Mouse (Mus musculus) heart, postnatal 0 days (tissue): ENCODE results near the gene Xkr8. TPM values are rescaled to one million over a fixed set of nuclear protein-coding genes. Genes with fewer than 3 reads are reported as not detected.
"Not testable (repeated sequence)": the region's sequence is repeated elsewhere in the genome, so short reads cannot be mapped to it uniquely, and the experiment has no call there.

ENCODE experiments used
- ATAC-seq: fragments of 200-750 bp; cut with Nextera tagmentation; 2 replicates; pipeline ENCODE4 v1.8.0; 2017; ENCODE audit warnings: low read depth, moderate number of reproducible peaks, moderate library complexity; ENCODE audit not compliant: insufficient read depth
- DNase-seq: peaks from one replicate; pipeline ENCODE4 v3.0.0-alpha.2; 2016; ENCODE audit warnings: low spot score
- H3K27ac ChIP-seq: fragments of 300-500 bp; sonication (generic); 2 replicates; pipeline ENCODE4 v1.5.1; 2014; ENCODE audit warnings: low read depth, mild to moderate bottlenecking
- H3K27me3 ChIP-seq: fragments of 300-500 bp; sonication (generic); 2 replicates; pipeline ENCODE4 v1.6.1; 2014; ENCODE audit warnings: low read length, mixed read lengths; ENCODE audit not compliant: control insufficient read depth, insufficient read depth
- H3K36me3 ChIP-seq: fragments of 300-500 bp; sonication (generic); replicated peaks from 2 replicates; pipeline ENCODE4 v1.6.1; 2014; ENCODE audit warnings: low read length, mixed read lengths; ENCODE audit not compliant: control insufficient read depth, insufficient read depth
- H3K4me1 ChIP-seq: fragments of 300-500 bp; sonication (generic); 2 replicates; pipeline ENCODE4 v1.6.1; 2014; ENCODE audit warnings: antibody characterized with exemption; ENCODE audit not compliant: control insufficient read depth, insufficient read depth
- H3K4me2 ChIP-seq: fragments of 300-500 bp; sonication (generic); 2 replicates; pipeline ENCODE4 v1.6.1; 2014; ENCODE audit warnings: low read depth, mild to moderate bottlenecking, low read length, moderate library complexity
- H3K4me3 ChIP-seq: fragments of 300-500 bp; sonication (generic); 2 replicates; pipeline ENCODE4 v1.5.1; 2014; ENCODE audit warnings: low read depth, low read length
- H3K9ac ChIP-seq: fragments of 300-500 bp; sonication (generic); replicated peaks from 2 replicates; pipeline ENCODE4 v1.6.1; 2014; ENCODE audit warnings: low read depth, low read length, mixed read lengths
- H3K9me3 ChIP-seq: fragments of 300-500 bp; sonication (generic); replicated peaks from 2 replicates; pipeline ENCODE4 v1.6.1; 2016; ENCODE audit warnings: low read length; ENCODE audit not compliant: control insufficient read depth
- CTCF ChIP-seq: IDR thresholded peaks from 2 replicates; pipeline ENCODE4 v1.5.1; 2016; ENCODE audit warnings: antibody characterized with exemption, control low read depth, low read depth
- EP300 ChIP-seq: IDR thresholded peaks from 2 replicates; pipeline ENCODE4 v1.6.1; 2016; ENCODE audit warnings: antibody characterized with exemption, low read depth
- WGBS: fragments of 180-500 bp; shearing (Covaris S2); extraction: QIAGEN DNeasy Blood & Tissue Kit; methylation state at CpG from one replicate; pipeline ENCODE4 v1.1.7; 2014; 5-methylcytosine and 5-hydroxymethylcytosine counted together
- polyA plus RNA-seq: library from polyadenylated mRNA; unstranded; fragments of >200 nt; fragmentation: Nextera tagmentation; extraction: Ambion mirVana; gene quantifications from 2 replicates; pipeline ENCODE4 v1.2.1, GENCODE M21; 2015
- total RNA-seq: library from RNA; depleted of rRNA; stranded (reverse); fragments of >200 nt; gene quantifications from 2 replicates; pipeline ENCODE4 v1.2.3, GENCODE M21; 2014; ENCODE audit warnings: low replicate concordance

The Xkr8 gene
- total and polyA plus RNA-seq, 2 experiments from 2014 or later, result 0.53 to 3.0 TPM

DNA sequence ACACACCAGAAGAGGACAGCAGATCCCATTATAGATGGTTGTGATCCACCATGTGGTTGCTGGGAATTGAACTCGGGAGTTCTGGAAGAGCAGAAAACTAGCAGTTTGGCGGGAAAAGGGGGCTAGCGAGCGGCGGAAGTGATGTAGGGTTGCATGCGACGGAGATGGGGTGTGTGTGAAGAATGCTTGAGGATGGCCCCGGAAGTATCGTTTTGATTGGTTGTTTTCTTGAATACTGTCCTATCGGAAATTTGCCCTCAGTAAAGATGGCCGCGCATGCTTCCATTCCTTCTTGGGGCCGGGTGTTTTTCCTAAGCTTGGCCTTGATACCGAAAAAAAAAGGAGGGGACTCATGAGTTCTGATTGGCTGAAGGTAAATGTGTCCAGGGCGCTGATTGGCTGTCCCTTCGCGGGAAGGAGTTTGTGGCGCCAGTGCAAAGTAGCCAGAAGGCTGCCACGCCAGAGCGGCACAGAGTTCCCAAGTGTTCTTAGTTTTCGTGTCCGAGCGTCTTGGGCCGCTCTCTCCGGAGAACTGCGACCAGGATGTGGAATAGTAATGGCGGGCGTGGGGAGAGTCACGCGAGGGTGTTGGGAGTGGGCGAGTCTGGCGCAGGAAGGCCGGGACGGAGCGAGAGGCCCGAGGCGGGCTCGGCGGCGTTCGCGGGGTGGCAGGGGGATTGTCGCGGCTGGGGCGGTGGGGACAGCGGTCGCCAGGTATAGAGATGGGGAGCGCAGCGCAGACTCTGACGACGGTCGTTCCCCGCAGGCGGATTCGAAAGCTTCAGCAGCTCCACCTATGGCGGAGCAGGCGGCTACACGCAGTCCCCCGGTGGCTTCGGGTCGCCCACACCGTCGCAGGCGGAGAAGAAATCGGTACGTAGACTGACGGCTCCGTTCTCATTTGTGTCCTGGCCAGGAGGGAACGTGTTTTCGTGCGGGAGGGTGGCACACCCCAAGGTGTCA, 35.8 kb upstream of the Xkr8 start, which contains the start of gene Rpa2:
Gene Rpa2 (plus strand): TSS at position 419 of the 963 bp plus-strand sequence.
- peaks cover 26% of the 10 kb centered on the region for H3K36me3 ChIP-seq
- peak; percentile 99 for DNase-seq
- ATAC-seq, result peak; percentile 96
- TF ChIP-seq EP300 (peak; percentile 70; the same call in 1 of the 2 replicates), CTCF (no peak)
- peak within 1 kb of the TSS; percentile 79 for H3K27ac ChIP-seq
- peak within 1 kb of the TSS; percentile 75 for H3K4me3 ChIP-seq
- H3K4me2 ChIP-seq, result peak within 1 kb of the TSS; percentile 95
- 0 out of 2 replicates have a peak, but pooled peaks cover 7% of the 10 kb centered on the region for H3K4me1 ChIP-seq
- no peaks in the 10 kb centered on the region for H3K27me3 ChIP-seq
- WGBS, result under 1% methylated on average over 70 of the region's 71 CpGs
- peak within 1 kb of the TSS; percentile 77 for H3K9ac ChIP-seq
- no peaks in the 10 kb centered on the region for H3K9me3 ChIP-seq

DNA sequence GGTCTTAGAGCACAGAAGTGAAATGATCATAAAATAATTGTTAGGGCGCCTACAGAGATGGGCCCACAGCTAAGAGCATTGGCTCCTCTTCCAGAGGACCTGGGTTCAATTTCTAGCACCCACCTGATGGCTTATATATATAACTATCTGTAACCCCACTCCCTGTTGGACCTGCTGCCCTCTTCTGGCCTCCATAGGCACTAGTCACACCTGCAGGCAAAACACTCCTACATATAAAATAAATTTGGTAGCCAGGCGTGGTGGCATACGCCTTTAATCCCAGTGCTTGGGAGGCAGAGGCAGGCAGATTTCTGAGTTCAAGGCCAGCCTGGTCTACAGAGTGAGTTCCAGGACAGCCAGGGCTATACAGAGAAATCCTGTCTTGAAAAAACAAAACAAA, 30.8 kb upstream of the Xkr8 start:
- ATAC-seq, H3K4me1 ChIP-seq: not testable (repeated sequence)
- WGBS, result 82% methylated on average over 3 of the region's 3 CpGs

DNA sequence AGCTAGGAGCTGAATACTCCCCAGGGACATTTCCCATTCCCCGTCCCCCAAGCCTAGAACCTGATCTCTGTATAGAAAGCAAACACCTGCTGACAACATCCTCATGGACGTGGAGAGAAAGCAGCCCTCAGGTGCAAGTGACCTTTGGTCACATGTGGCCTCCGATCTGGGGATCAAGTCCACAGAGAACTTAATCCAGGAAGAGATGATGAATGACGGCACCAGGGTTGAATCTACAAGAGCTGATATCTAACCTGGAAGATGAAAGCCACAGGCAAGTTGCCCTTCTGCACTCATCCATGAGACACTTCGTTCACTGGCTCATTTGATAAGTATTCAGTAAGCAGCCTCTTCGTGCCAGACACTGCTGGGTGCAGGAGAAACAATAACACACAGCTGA, 30.3 kb upstream of the Xkr8 start:
- no peak overlapping the region for H3K27ac ChIP-seq
- no peak overlapping the region for H3K4me3 ChIP-seq
- H3K36me3 ChIP-seq, result no peaks in the 10 kb centered on the region
- H3K9me3 ChIP-seq, result no peaks in the 10 kb centered on the region
- H3K9ac ChIP-seq, result no peak overlapping the region
- DNase-seq (no peak), ATAC-seq (no peak)
- H3K4me1 ChIP-seq, result no peaks in the 10 kb centered on the region
- WGBS, result 62% methylated on average over 6 of the region's 6 CpGs
- no peak overlapping the region for H3K4me2 ChIP-seq
- no peaks in the 10 kb centered on the region for H3K27me3 ChIP-seq
- TF ChIP-seq CTCF (no peak), EP300 (no peak)

More for the DNA sequence above, 30.8 kb upstream of the Xkr8 start:
- not testable (repeated sequence) for H3K27me3 ChIP-seq, H3K9ac ChIP-seq, H3K36me3 ChIP-seq, H3K4me2 ChIP-seq, H3K9me3 ChIP-seq, DNase-seq, H3K27ac ChIP-seq, H3K4me3 ChIP-seq

DNA sequence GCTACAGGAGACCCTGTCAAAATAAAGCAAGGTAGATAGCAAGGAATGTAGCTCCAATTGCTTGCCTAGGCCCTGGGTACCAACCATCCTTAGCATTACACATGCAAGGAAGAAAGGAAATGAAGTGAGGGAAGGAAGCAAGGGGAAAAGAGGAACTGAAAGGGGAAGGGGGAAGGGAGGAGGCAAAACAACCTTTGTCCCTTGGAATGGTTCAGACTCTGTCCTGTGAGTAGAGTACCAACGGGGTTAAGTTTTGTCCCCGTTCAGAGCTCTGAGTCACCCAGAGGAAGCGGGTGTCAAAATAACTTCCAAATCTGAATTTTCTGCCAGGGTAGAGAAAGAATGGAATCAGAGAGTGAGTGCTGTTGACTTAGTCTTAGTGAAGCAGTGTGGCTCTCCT, 27.9 kb upstream of the Xkr8 start:
- Histone ChIP-seq H3K27me3 (0 out of 2 replicates have a peak, but pooled peaks cover 3% of the 10 kb centered on the region), H3K4me2 (no peak overlapping the region), H3K4me3 (no peak overlapping the region), H3K27ac (no peak overlapping the region), H3K9me3 (no peaks in the 10 kb centered on the region), H3K36me3 (no peaks in the 10 kb centered on the region), H3K4me1 (0 out of 2 replicates have a peak, but pooled peaks cover 6% of the 10 kb centered on the region), H3K9ac (no peak overlapping the region)
- WGBS, result 38% methylated on average over 3 of the region's 3 CpGs
- no peak for ATAC-seq
- no peak for DNase-seq
- TF ChIP-seq CTCF (no peak), EP300 (no peak)

DNA sequence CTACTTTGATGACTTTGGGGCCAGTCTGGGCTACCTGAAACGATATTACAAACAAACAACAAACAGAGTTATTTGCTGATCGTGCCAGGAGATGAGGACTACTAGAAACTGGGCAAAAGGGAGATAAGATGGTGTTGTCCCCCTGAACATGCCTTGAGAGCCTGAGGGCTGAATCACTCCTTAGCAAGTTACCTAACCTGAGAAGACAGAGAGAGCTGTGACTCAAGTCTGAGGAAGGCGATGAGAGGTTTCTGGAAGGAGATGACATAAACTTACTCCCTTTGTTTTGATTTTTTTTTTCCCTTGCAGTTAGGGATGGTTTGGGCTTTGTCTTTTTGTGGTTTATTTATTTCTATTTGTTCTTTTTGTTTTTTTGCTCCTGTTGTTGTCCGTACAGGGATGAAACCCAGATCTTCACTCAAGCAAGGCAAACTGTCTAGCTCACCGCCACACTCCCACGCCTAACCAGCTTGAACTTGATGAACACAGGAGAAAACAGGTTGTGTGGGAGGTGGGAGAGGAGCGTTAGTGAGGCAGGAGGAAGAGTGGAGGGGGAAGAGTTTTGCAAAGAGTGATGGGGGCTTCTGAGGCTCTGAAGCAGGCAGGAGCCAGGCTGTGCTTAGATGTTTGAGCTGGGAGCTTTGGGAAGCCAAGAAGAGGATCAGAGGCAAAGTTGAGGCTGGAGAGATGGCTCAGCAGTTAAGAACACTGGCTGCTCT, 25.4 kb upstream of the Xkr8 start:
- Histone ChIP-seq H3K27ac (no peak overlapping the region), H3K9me3 (no peaks in the 10 kb centered on the region), H3K4me2 (no peak overlapping the region), H3K27me3 (0 out of 2 replicates have a peak, but pooled peaks cover 3% of the 10 kb centered on the region), H3K4me3 (no peak overlapping the region), H3K4me1 (0 out of 2 replicates have a peak, but pooled peaks cover 6% of the 10 kb centered on the region), H3K9ac (no peak overlapping the region), H3K36me3 (no peaks in the 10 kb centered on the region)
- no peak for TF ChIP-seq EP300
- no peak for TF ChIP-seq CTCF
- no peak for ATAC-seq
- no peak for DNase-seq
- 70% methylated on average over 7 of the region's 7 CpGs for WGBS
